Mouse (Mus musculus) large intestine, adult 2 months (tissue): ENCODE results near the gene Zfp408. TPM values are rescaled to one million over a fixed set of nuclear protein-coding genes. Genes with fewer than 3 reads are reported as not detected.

ENCODE experiments used
- DNase-seq: peaks from one replicate; pipeline ENCODE4 v3.0.0-alpha.2; 2012; ENCODE audit warnings: low read depth, low spot score
- whole genome bisulfite sequencing: fragments of 180-500 bp; shearing (Covaris S2); methylation state at CpG from one replicate; pipeline ENCODE4 v1.1.7; 2018; 5-methylcytosine and 5-hydroxymethylcytosine counted together
- polyA plus RNA-seq: library from polyadenylated mRNA; depleted of rRNA; stranded (reverse); fragments of >200 nt; gene quantifications from 2 replicates; pipeline ENCODE4 v1.2.3, GENCODE M21; 2012; rRNA removed

The Zfp408 gene
- 8.3 and 14.5 TPM in 2 replicates for polyA plus RNA-seq

DNA sequence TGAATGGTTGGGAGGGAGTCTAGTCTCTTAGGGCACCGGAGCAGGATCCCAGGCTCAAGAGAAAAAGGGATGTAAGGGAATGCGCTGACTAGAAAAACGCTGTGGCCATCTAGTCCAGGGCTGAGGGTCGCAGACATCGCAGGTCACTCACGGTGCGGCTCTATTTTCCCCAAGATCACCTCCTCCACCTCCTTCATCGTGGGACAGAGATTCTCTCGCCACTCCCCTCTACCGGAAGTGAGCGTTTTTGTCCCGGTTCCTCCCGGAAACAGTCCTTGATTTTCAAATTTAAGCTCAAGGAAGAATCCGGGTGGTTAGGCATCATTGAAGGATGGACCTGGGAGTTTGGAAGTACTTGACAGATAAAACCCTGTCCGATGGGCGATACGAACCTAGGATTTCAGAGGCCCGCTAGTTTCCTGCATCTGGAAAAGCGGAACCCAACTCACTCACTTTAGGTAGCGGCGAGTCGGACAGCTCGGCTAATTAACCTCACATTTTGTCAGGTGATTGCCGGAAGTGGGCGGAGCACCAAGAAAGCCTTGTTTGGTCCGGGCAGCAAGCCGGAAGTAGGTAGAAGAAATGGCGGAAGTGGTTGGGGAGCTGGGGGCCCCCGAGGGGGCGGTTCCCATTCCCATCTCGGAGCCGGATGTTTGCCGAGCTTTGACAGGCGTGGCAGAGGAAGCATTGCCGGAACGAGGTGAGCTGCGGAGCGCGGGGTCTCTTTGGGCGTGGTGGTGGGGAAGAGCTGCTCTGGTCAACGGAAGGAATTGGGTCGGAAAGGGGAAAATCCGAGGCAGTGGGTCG is at the start of gene Zfp408, which contains the start of gene Arhgap1:
Gene Zfp408 (minus strand): TSS at position 239 of the 807 bp plus-strand sequence.
Gene Arhgap1 (plus strand): TSS at position 308 of the 807 bp plus-strand sequence.
- under 1% methylated on average over 44 of the region's 44 CpGs for WGBS
- DNase-seq: peak; percentile 98

DNA sequence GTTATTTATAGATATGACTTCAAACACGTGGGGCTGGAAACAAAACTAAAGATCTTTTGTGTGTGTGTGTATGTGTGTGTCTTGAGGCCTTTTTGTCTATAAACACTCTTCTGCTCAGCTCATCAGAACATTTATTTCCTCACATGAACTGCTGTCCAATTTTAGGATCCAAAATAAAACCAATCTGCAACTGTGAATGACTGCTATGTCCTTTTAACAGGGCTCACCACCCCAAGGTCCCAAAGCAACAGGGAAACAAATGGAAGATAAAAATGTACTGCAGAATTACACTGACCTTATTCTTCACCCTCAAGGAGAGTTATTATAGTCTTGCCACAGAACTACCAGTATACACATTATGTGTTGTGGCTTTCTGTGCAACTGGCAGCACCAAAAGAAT is 49.6 kb upstream of the Zfp408 start:
- DNase-seq: no peak
- 66% methylated on average over 1 of the region's 1 CpGs for whole genome bisulfite sequencing

- DNase-seq: no peak
- WGBS: 68% methylated on average over 1 of the region's 1 CpGs
Observed at GRCm38 (mm10) chr2:91696225-91696590, 46.6 kb upstream of the Zfp408 start.

GRCm38 (mm10) chr2:91695436-91696224 is 46.0 kb upstream of the Zfp408 start:
- WGBS: 90% methylated on average over 10 of the region's 10 CpGs
- no peak for DNase-seq

DNA sequence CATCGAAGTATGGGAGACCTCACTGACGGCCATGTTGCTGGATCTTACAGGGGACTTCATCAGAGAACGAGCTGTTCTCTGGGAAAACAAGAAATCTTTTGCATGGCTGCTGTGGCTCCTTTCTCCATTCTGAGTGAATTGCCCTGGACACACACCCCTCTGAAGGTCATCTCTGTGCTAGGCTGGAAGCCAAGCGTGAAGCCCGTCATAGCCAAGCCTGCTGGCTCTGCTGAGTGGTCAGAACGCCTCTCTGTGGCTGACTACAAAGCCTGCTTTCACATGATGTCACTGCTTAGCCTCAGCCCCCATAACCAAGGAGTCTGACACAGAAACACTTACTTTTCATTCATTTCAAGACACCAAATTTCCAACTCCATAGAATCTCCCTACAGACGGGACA is 39.9 kb upstream of the Zfp408 start:
- no peak for DNase-seq
- WGBS: 81% methylated on average over 7 of the region's 7 CpGs

DNA sequence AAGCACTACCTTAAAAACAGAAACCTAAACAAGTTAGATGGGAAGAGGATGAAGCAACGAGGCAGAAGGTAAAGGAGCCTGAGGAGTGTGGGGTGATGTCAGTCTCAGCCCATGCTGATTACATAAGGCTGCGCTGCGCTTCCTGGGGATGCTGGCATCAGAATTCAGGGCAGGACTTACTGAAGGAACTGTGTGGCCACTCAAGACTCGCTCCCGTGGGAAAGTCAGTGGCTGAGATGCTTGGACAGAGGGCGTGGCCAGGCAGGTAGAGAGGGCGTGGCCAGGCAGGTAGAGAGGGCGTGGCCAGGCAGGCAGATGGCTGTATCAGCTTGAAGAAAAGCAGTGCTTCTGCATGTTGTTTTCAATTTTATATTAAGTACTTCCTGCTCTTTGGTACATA is 34.3 kb upstream of the Zfp408 start:
- 56% methylated on average over 8 of the region's 8 CpGs for WGBS
- no peak for DNase-seq

DNA sequence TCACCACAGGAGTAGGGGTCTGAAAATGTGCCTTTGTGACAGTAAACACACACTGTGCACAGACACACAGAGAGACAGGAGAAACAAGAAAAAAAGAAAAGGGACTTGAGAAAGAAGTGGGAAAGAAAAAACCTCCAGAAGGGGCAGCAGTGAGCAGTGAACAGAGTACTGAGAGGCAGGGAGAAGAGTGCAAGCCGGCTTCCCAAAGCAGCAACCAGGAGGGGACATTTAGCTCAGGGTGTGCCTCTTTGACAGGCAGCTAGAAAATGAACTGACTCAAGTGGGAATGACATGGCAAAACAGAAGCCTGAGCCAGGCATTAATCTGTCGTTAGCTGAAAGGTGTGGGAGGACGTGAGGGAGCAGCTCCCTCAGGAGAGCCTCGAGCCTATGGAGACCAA is 33.3 kb upstream of the Zfp408 start:
- WGBS: 61% methylated on average over 4 of the region's 4 CpGs
- DNase-seq: no peak

- no peak for DNase-seq
Observed at GRCm38 (mm10) chr2:91676961-91677360, 27.4 kb upstream of the Zfp408 start.

GRCm38 (mm10) chr2:91676420-91676819 is 26.8 kb upstream of the Zfp408 start:
- 68% methylated on average over 2 of the region's 2 CpGs for WGBS

DNA sequence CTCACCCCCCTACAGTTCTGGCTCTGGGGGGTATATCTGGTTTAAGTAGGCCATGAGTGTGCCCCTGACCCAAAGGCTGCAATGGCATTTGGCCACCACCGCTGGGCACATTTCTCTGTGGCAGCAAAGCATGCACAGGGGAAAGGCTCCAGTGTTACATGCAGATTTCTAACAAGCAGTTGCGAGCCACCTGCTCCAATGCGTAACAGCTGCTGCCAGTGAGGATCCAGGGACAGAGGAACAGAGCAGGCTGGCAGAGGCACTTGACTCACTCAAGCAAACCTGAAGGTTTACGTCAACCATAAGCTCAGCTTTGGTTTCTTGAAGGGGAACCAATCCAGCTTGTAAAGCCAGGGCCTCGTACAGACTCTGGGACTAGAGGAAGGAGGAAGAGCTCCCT is 25.3 kb upstream of the Zfp408 start:
- WGBS: 94% methylated on average over 5 of the region's 5 CpGs
- no peak for DNase-seq

More at GRCm38 (mm10) chr2:91676420-91676819, 26.8 kb upstream of the Zfp408 start:
- DNase-seq: no peak

- whole genome bisulfite sequencing: 76% methylated on average over 2 of the region's 2 CpGs
- no peak for DNase-seq
Observed at GRCm38 (mm10) chr2:91673587-91673986, 24.0 kb upstream of the Zfp408 start.

GRCm38 (mm10) chr2:91670038-91670437 is 20.4 kb upstream of the Zfp408 start:
- no peak for DNase-seq
- 69% methylated on average over 6 of the region's 6 CpGs for WGBS

- WGBS: 93% methylated on average over 8 of the region's 8 CpGs
- DNase-seq: no peak
Observed at GRCm38 (mm10) chr2:91669326-91669725, 19.7 kb upstream of the Zfp408 start.

GRCm38 (mm10) chr2:91667747-91668146 is 18.2 kb upstream of the Zfp408 start:
- DNase-seq: no peak
- WGBS: 62% methylated on average over 2 of the region's 2 CpGs

- no peak for DNase-seq
- WGBS: 81% methylated on average over 6 of the region's 6 CpGs
Observed at GRCm38 (mm10) chr2:91666386-91666910, 16.9 kb upstream of the Zfp408 start.

DNA sequence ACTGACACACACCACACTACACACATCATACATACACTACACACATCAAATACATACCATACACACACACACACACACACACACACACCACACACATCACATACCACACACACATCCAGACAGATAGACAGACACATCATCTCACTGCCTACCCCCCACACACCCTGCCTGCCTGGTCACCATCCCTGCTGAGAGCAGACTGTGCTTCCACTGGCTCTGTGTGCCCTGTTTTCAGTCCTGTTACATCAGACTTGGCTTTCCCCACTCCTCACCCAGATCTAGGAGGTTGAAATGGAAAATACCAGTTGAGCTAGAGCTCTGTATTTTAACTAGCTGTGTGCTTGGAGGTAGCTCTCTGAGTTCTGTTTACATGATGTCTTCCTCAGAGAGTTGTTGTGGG is 15.2 kb upstream of the Zfp408 start:
- no peak for DNase-seq

- WGBS: 84% methylated on average over 6 of the region's 6 CpGs
- no peak for DNase-seq
Observed at GRCm38 (mm10) chr2:91660981-91661380, 11.4 kb upstream of the Zfp408 start.

DNA sequence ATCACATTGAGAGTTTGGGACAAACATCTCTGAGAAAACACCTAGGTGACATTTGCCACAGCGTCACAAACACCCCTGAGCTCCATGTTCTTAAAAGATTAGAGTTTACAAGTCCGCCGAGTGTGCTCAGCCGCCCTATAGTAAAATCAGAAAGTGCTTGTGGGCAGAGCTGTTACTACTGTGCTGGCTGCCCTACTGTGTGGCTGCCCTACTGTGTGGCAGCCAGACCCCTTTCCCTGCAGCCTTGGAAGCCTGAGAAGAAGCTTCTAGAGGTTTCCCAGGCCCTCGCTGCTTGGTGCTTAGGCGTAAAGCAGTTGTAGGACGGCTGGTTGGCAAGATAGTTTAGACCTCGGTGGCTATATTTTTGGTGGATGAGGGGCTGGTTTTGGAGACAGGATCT is 10.1 kb upstream of the Zfp408 start:
- DNase-seq: no peak
- WGBS: 95% methylated on average over 8 of the region's 8 CpGs

GRCm38 (mm10) chr2:91656774-91657173 is 7.2 kb upstream of the Zfp408 start:
- 62% methylated on average over 8 of the region's 8 CpGs for WGBS
- DNase-seq: no peak

DNA sequence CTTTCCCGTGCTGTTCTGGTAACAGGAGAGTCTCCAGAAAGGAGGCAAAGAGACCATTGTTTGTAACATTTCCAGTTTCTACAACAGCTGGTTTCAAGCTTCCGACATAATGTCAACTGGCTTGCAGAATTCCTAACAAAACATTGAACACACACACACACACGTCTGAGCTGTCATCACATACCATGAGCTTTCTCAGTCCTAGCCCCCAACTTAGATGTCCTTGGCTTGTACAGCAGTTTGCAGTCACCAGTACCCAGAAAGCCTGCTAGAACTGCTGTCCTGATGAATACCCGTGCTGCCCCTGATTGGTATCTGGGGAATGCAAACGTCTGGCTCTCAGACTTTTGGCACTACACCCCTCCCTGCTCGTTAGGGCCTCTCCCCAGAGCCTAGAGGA is 6.2 kb upstream of the Zfp408 start:
- WGBS: 53% methylated on average over 6 of the region's 6 CpGs
- no peak for DNase-seq

- WGBS: 37% methylated on average over 5 of the region's 5 CpGs
- peak; percentile 45 for DNase-seq
Observed at GRCm38 (mm10) chr2:91655388-91655787, 5.8 kb upstream of the Zfp408 start.
